Mouse (Mus musculus): ENCODE results near the gene Fbxo2.

DNA sequence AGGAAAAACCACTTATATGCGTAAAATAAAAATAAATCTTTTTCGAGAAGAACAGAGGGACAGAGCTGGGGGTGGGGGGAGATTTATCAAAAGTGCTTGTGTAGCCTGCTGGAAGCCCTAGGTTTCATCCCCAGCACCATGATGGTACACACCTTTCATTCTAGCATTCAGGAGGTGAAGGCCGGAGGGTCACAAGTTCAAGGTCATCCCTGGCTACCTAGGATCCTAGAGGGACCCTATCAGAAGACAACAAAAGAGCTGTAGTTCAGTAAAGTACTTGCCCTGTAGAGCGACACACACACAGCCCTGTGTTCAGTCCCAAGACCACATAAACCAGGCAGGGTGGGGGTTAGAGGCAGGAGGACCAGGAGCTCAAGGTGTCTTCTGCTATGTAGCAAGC, 6.4 kb upstream of the Fbxo2 start:
- TF ChIP-seq CTCF (IDR thresholded peaks at IDR 0.05; ENCODE audit: control insufficient read depth, insufficient read depth, low read length) (no peak), POLR2A (IDR thresholded peaks at IDR 0.05; ENCODE audit: borderline replicate concordance, control insufficient read depth, low read depth, low read length) (no peak)

All from bone marrow, adult 2 months (tissue).